Mouse (Mus musculus): Measurements from ENCODE around the gene Naaladl1.

- TF ChIP-seq POLR2AphosphoS2 (IDR thresholded peaks at IDR 0.05; ENCODE audit: insufficient read length, low read depth) (peak; percentile 62), POLR2A (IDR thresholded peaks at IDR 0.05; ENCODE audit: insufficient read length, low read depth) (peak; percentile 62), E2F4 (IDR thresholded peaks at IDR 0.05; ENCODE audit: insufficient read depth) (no peak)
Measured at GRCm38 (mm10) chr19:6061641-6062302, 43.8 kb upstream of the Naaladl1 start.
